13 mouse cellular contexts compared by ENCODE assay signal in genomic region chr19:43699763-43700155, GRCm38 (mm10).
"Had no signal": no experiment of that assay in that cellular context is flagged by ENCODE, and none has a peak within 500 bp of the region (broad histone marks: within the 10 kb centered on the region; RNA-seq: fewer than 3 reads in every experiment).

No protein-coding gene starts in this region.

- DNase-seq: kidney, postnatal 14 days; liver; liver, embryonic 13.5 days; lung, adult 18-20 months; retina, postnatal 1 day; spleen, adult 18-20 months; thymus, postnatal 4 days had no signal

- H3K9me3 ChIP-seq: intestine, embryonic 15.5 days; limb, embryonic 12.5 days; liver, embryonic 13.5 days; midbrain, embryonic 12.5 days; neural tube, embryonic 13.5 days; stomach, embryonic 15.5 days had no signal

- H3K9ac ChIP-seq: intestine, embryonic 15.5 days; limb, embryonic 12.5 days; liver, embryonic 13.5 days; midbrain, embryonic 12.5 days; neural tube, embryonic 13.5 days; stomach, embryonic 15.5 days had no signal

- H3K27ac ChIP-seq: intestine, embryonic 15.5 days; limb, embryonic 12.5 days; liver, embryonic 13.5 days; midbrain, embryonic 12.5 days; neural tube, embryonic 13.5 days; stomach, embryonic 15.5 days had no signal

- H3K27me3 ChIP-seq: intestine, embryonic 15.5 days; limb, embryonic 12.5 days; liver, embryonic 13.5 days; midbrain, embryonic 12.5 days; neural tube, embryonic 13.5 days; stomach, embryonic 15.5 days had no signal

- ATAC-seq: intestine, embryonic 15.5 days; midbrain, embryonic 16.5 days had no signal

- H3K4me1 ChIP-seq: midbrain, embryonic 12.5 days; stomach, embryonic 15.5 days had no signal

- H3K4me3 ChIP-seq: intestine, embryonic 15.5 days; limb, embryonic 12.5 days; liver, embryonic 13.5 days; midbrain, embryonic 12.5 days; neural tube, embryonic 13.5 days; stomach, embryonic 15.5 days had no signal

- H3K4me2 ChIP-seq: intestine, embryonic 15.5 days; limb, embryonic 12.5 days; liver, embryonic 13.5 days; midbrain, embryonic 12.5 days; neural tube, embryonic 13.5 days; stomach, embryonic 15.5 days had no signal
